Mouse (Mus musculus) stomach, embryonic 15.5 days (tissue): ENCODE data around the gene Selenok. TPM values are rescaled to one million over a fixed set of nuclear protein-coding genes. Genes with fewer than 3 reads are reported as not detected.

ENCODE experiments used
- ATAC-seq: fragments of 200-750 bp; cut with Nextera tagmentation; 2 replicates; pipeline ENCODE4 v1.8.0; 2017; ENCODE audit warnings: low read depth, moderate number of reproducible peaks, moderate TSS enrichment; ENCODE audit not compliant: insufficient read depth, low FRiP score
- H3K27ac ChIP-seq: fragments of 300-500 bp; sonication (generic); 2 replicates; pipeline ENCODE4 v1.5.1; 2015; ENCODE audit warnings: mild to moderate bottlenecking, inconsistent platforms
- H3K27me3 ChIP-seq: fragments of 300-500 bp; sonication (generic); replicated peaks from 2 replicates; pipeline ENCODE4 v1.6.1; 2015; ENCODE audit warnings: inconsistent platforms
- H3K36me3 ChIP-seq: fragments of 300-500 bp; sonication (generic); 2 replicates; pipeline ENCODE4 v1.6.1; 2015; ENCODE audit warnings: inconsistent platforms
- H3K4me1 ChIP-seq: fragments of 300-500 bp; sonication (generic); 2 replicates; pipeline ENCODE4 v1.6.1; 2015; ENCODE audit warnings: inconsistent platforms
- H3K4me2 ChIP-seq: fragments of 300-500 bp; sonication (generic); 2 replicates; pipeline ENCODE4 v1.6.1; 2015; ENCODE audit warnings: mild to moderate bottlenecking, inconsistent platforms
- H3K4me3 ChIP-seq: fragments of 300-500 bp; sonication (generic); replicated peaks from 2 replicates; pipeline ENCODE4 v1.5.1; 2015; ENCODE audit warnings: inconsistent platforms
- H3K9ac ChIP-seq: fragments of 300-500 bp; sonication (generic); 2 replicates; pipeline ENCODE4 v1.6.1; 2015; ENCODE audit warnings: inconsistent platforms
- H3K9me3 ChIP-seq: fragments of 300-500 bp; sonication (generic); 2 replicates; pipeline ENCODE4 v1.6.1; 2016; ENCODE audit warnings: inconsistent platforms
- WGBS: fragments of 180-500 bp; shearing (Covaris S2); methylation state at CpG from one replicate; pipeline ENCODE4 v1.1.7; 2015; 5-methylcytosine and 5-hydroxymethylcytosine counted together
- polyA plus RNA-seq: library from polyadenylated mRNA; unstranded; fragments of >200 nt; fragmentation: Nextera tagmentation; extraction: Ambion mirVana; gene quantifications from 2 replicates; pipeline ENCODE4 v1.2.1, GENCODE M21; 2015

Gene Selenok
- polyA plus RNA-seq, result 281 and 325 TPM in 2 replicates

DNA sequence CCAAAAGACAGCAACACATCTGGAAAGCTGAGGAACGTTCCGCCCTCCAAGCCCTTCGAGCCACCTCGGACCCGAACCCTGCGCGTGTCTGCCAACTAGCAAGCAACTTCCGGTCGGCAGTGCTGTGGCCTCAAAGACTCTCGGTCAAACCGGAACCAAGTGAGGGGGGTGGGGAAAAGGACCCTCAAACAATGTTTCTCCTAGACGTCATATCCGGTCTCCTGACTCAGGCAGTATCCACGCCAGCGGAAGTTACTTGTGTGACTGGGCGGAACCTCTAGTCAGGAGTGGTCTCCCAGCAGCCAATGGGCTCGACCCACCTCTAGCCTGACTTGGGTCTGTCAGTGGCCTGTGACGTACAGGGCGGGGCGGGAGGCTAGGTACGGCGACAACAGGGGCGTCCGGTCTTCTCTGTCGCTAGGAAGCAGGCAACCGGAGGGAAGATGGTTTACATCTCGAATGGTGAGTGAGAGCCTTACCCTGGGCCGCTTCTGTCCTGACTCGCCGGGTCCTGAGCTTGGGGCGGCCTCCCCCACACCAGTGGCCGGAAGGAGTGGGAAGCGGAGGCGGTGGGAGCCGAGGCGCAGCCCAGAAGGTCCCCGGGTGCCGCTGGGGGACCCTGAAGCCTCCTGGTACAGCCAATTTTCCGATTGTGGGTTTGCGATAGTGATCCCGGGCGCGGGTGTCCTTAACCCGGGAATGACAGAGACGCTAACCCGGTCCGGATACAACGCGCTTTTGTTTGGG, at the start of gene Selenok:
Selenok (plus strand) TSS at position 234 of the 747 bp plus-strand sequence.
- WGBS, result under 1% methylated on average over 49 of the region's 49 CpGs
- no peaks in the 10 kb centered on the region for H3K27me3 ChIP-seq
- H3K9ac ChIP-seq, result peak within 1 kb of the TSS; percentile 84
- peak within 1 kb of the TSS; percentile 64 for H3K4me2 ChIP-seq
- ATAC-seq, result peak; percentile 100
- peaks cover 26% of the 10 kb centered on the region for H3K36me3 ChIP-seq
- H3K4me1 ChIP-seq, result peaks cover 18% of the 10 kb centered on the region
- peak within 1 kb of the TSS; percentile 82 for H3K27ac ChIP-seq
- H3K9me3 ChIP-seq, result no peaks in the 10 kb centered on the region
- peak within 1 kb of the TSS; percentile 96 for H3K4me3 ChIP-seq

DNA sequence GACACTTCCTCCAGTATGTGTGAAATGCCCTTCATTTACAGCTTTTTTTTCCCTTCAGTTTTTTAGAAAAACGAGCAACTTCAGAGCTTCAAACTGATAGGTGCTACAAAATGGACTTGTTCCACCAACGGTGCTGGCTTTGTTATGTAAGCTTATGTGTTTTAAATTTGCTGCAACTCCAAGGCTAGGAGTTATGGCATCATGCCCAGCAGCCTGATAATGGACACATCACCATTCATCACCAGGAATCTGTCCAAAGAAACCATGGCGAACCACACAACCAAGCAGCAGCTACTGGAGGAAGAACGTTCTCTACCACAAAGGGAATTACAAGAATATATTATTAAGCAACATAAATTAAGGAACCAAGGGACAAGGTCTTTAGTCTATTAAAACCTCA, 39.1 kb upstream of the Selenok start:
- Histone ChIP-seq H3K36me3 (no peaks in the 10 kb centered on the region), H3K4me2 (no peak overlapping the region), H3K4me3 (no peak overlapping the region), H3K27me3 (no peaks in the 10 kb centered on the region), H3K9ac (no peak overlapping the region), H3K9me3 (no peaks in the 10 kb centered on the region), H3K27ac (no peak overlapping the region), H3K4me1 (no peaks in the 10 kb centered on the region)
- ATAC-seq, result no peak
- WGBS, result 62% methylated on average over 4 of the region's 4 CpGs

DNA sequence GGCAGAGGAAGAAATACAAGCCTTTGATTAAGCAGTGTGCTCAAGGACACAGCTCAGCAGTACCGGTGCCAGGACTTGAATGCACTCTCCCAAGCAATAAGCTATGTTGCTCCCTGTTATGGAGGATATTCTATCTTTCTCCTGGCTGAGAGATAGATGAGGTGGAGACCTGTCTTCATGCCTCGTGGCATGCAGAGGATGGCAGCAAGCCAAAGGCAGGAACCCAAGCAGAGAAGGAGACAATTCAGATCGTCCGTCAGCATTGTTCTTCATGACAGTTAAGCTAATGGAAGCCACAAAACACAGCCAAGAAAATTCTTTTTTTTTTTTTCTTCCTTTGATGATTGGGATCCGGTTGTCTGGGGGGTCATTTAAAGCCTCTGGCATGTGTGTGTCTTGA, 32.6 kb upstream of the Selenok start:
- 60% methylated on average over 5 of the region's 5 CpGs for WGBS
- H3K4me1 ChIP-seq, result no peaks in the 10 kb centered on the region
- no peak overlapping the region for H3K4me2 ChIP-seq
- no peak for ATAC-seq
- no peak overlapping the region for H3K4me3 ChIP-seq
- 0 out of 2 replicates have a peak, but pooled peaks cover 6% of the 10 kb centered on the region for H3K27me3 ChIP-seq
- no peaks in the 10 kb centered on the region for H3K9me3 ChIP-seq
- H3K36me3 ChIP-seq, result no peaks in the 10 kb centered on the region
- H3K9ac ChIP-seq, result no peak overlapping the region
- H3K27ac ChIP-seq, result no peak overlapping the region

DNA sequence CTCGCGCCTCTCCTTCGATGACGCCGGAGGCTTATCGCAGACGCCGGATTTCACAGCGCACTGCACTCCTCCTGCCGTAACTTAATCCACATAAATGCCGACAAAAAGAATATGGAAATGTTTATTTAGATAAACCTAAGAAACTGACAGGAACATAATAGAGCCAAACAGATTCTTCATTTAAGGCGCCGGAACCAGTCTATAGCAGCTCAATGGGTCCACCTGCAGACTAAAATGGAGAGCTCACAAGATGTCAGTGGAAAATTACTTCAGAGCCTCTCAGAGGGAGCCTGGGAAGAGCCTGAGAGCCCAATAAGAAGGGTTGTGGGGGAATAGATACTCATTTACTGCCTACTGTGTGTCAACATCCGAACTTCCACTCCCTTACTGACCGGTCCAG, 30.6 kb upstream of the Selenok start:
- Histone ChIP-seq H3K27ac (no peak overlapping the region), H3K9ac (no peak overlapping the region), H3K4me2 (no peak overlapping the region), H3K4me3 (no peak overlapping the region), H3K4me1 (no peaks in the 10 kb centered on the region), H3K27me3 (0 out of 2 replicates have a peak, but pooled peaks cover 16% of the 10 kb centered on the region), H3K36me3 (no peaks in the 10 kb centered on the region), H3K9me3 (no peaks in the 10 kb centered on the region)
- no peak for ATAC-seq
- WGBS, result 76% methylated on average over 15 of the region's 15 CpGs

DNA sequence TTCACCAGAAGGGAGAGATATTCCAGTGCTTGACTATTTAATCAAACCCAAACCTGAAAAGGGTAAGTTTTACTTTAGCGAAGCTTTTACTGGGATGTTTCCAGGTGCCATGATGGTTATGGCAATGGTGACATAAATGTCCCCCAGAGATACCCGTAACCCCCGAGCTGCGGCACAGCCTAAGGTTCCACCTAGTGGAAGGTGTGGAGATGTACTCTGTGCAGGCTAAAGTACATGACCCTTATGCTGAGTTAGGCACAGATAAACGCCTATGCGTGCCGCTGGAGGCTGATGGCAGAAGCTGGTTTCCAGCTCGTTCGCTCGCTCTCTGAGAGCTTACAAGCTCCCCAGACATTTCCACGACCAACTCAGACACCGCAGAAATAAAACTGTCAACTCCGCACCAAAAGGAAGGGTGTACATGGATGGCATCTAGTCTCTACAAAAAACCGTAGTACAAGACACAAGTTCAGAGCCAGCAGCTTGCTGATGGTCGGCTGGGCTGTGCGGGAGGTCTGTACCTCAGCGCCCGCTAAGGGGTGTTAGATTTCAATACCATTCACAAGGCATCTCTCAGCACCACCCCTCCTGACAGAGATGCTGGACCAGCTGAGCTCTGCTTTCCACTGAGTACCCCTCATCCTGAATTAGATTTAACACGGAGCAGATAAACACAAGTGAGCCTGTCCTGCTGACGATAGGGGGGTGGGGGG, 28.4 kb upstream of the Selenok start:
- Histone ChIP-seq H3K4me3 (no peak overlapping the region), H3K27ac (no peak overlapping the region), H3K9ac (no peak overlapping the region), H3K9me3 (no peaks in the 10 kb centered on the region), H3K4me1 (no peaks in the 10 kb centered on the region), H3K27me3 (0 out of 2 replicates have a peak, but pooled peaks cover 16% of the 10 kb centered on the region), H3K4me2 (no peak overlapping the region), H3K36me3 (no peaks in the 10 kb centered on the region)
- WGBS, result 44% methylated on average over 20 of the region's 20 CpGs
- ATAC-seq, result no peak

DNA sequence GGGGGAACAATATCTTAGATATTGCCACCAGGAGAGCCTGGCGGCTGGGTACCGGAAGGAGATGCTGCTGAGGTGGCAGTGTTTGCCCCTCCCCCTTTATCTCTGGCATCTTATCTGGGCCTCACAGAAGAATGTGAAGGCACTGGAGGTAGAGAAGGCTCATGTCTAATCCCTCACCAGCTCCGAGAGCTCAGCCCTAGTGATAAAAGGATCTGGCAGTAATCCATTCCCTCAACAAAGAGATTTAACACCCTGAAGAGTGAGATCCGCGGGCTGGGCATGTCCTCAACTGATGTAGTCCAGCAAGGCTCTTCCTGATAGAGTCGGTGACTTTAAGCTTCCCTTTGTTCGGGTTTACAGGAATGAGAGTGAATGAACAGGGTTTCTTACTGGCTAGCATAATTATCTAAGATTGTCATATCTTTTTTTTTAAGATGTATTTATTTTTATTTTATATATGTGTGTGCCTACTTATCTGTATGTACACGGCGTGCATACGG, 27.7 kb upstream of the Selenok start:
- Histone ChIP-seq H3K4me1 (no peaks in the 10 kb centered on the region), H3K4me2 (no peak overlapping the region), H3K9ac (no peak overlapping the region), H3K4me3 (no peak overlapping the region), H3K9me3 (no peaks in the 10 kb centered on the region), H3K36me3 (no peaks in the 10 kb centered on the region), H3K27me3 (0 out of 2 replicates have a peak, but pooled peaks cover 16% of the 10 kb centered on the region), H3K27ac (no peak overlapping the region)
- ATAC-seq, result no peak
- 21% methylated on average over 10 of the region's 10 CpGs for WGBS

DNA sequence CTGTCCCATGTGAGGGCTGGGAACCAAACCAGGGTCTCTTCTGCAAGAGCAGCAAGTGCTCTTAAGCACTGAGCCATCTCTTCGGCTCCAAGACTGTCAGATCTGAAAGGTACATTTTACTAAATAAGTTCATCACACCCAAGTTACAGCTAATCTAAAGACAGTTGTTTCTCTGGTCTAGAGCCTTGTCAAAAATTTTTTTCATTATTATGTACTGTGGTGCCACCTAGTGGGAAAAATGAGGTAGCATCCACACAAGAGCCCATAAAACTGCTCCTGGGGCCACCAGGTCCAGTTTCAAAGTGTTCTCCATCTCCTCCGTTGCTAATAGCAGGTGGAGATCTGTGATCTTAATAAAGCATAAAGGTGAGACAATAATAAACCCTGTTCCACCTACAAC, 27.2 kb upstream of the Selenok start:
- no peak overlapping the region for H3K27ac ChIP-seq
- no peaks in the 10 kb centered on the region for H3K36me3 ChIP-seq
- no peak overlapping the region for H3K4me2 ChIP-seq
- H3K4me1 ChIP-seq, result no peaks in the 10 kb centered on the region
- no peak for ATAC-seq
- H3K9ac ChIP-seq, result no peak overlapping the region
- WGBS, result 16% methylated on average over 2 of the region's 2 CpGs
- 0 out of 2 replicates have a peak, but pooled peaks cover 16% of the 10 kb centered on the region for H3K27me3 ChIP-seq
- no peaks in the 10 kb centered on the region for H3K9me3 ChIP-seq
- no peak overlapping the region for H3K4me3 ChIP-seq

DNA sequence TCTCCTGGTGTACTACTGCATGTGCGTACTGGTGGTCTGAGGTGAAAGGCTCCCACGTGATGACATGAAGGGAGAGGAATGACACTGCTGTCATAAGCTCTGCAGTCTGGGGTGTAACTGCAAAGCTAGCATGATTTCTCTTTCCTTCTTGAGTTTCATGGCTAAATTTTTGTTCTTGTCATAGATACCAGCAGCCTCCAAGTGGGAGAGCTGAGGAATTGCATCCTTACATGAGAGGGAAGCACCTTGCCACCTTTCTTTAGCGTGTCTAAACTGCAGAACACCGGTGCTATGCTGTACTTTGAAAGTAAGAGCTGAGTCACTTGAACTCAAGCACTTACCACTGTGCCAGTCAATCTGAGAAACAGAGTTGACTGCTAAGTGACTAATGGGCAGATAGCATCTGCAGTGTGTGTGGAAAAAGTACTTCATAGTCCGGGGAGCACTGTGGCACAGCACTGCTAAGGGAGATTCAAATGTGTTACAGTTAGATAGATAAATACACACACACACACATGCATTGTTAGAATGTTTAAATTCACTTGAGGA, 21.3 kb upstream of the Selenok start:
- no peak for ATAC-seq
- WGBS, result 70% methylated on average over 5 of the region's 5 CpGs
- H3K9ac ChIP-seq, result no peak overlapping the region
- H3K4me2 ChIP-seq, result no peak overlapping the region
- H3K4me3 ChIP-seq, result no peak overlapping the region
- H3K27ac ChIP-seq, result no peak overlapping the region
- H3K9me3 ChIP-seq, result no peaks in the 10 kb centered on the region
- 0 out of 2 replicates have a peak, but pooled peaks cover 2% of the 10 kb centered on the region for H3K27me3 ChIP-seq
- no peaks in the 10 kb centered on the region for H3K36me3 ChIP-seq
- H3K4me1 ChIP-seq, result no peaks in the 10 kb centered on the region

DNA sequence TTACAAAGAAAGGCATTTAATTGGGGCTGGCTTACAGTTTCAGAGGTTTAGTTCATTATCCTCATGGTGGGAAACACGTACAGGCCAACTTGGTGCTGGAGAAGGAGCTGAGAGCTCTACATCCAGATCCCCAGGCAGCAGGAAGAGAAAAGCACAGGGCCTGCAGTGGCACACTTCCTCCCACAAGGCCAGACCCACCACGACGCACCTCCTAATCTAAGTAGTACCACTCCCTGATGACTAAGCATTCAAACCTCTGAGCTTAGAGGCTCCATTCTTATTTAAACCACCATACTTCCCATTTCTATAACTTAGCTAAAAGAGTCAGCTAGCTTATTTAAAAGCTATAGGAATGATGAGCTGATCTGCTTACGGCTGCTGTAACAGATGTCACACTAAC, 17.3 kb upstream of the Selenok start:
- 71% methylated on average over 4 of the region's 4 CpGs for WGBS
- ATAC-seq, result no peak
- no peak overlapping the region for H3K4me2 ChIP-seq
- no peaks in the 10 kb centered on the region for H3K9me3 ChIP-seq
- H3K9ac ChIP-seq, result no peak overlapping the region
- no peaks in the 10 kb centered on the region for H3K4me1 ChIP-seq
- H3K4me3 ChIP-seq, result no peak overlapping the region
- H3K27me3 ChIP-seq, result no peaks in the 10 kb centered on the region
- no peak overlapping the region for H3K27ac ChIP-seq
- H3K36me3 ChIP-seq, result no peaks in the 10 kb centered on the region

DNA sequence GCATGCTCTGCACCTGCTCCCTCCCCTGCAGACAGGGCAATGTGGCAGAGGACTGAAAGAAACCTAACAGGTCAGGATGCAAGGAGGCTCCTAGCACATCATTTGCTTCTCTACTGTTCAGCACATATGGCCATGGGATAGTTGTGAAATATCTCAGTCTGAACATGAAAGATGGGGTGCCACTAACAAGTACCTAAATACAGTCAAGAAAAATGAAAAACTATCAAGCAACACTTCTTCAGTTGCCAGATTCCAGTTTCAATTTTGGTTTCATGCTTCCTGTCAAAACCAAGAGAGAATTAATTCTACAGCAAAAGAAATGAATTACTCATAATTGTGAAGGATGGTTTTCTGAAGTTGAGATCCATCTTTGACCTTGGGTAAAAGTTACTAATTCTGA, 10.7 kb upstream of the Selenok start:
- H3K4me1 ChIP-seq, result no peaks in the 10 kb centered on the region
- no peaks in the 10 kb centered on the region for H3K36me3 ChIP-seq

DNA sequence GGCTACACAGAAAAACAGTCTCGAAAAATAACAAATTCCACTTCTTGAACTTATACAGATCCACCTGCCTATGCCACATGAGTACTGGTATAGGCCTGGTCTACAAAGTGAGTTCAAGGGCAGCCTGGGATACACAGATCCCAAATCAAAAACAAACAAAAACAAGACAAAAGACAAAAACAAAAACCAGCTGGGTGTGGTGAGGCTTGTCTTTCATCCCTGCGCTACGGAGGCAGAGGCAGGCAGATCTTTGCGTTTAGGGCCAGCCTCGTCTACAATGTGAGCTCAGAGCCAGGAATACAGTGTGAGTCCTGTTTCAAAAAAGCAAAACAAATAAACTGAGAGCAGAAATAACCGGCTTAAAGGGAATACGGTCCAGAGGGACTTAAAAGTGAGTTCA, 497 bp upstream of the Selenok start:
- Histone ChIP-seq H3K27ac (peak overlapping the region; percentile 17), H3K9ac (no peak overlapping the region; the same call in 1 of the 2 replicates), H3K36me3 (peaks cover 21% of the 10 kb centered on the region), H3K4me1 (peaks cover 18% of the 10 kb centered on the region), H3K9me3 (no peaks in the 10 kb centered on the region), H3K27me3 (no peaks in the 10 kb centered on the region), H3K4me2 (peak overlapping the region; percentile 64), H3K4me3 (peak overlapping the region; percentile 96)
- 59% methylated on average over 7 of the region's 7 CpGs for WGBS
- ATAC-seq, result no peak

More for the DNA sequence above, 10.7 kb upstream of the Selenok start:
- no peaks in the 10 kb centered on the region for H3K27me3 ChIP-seq
- no peak overlapping the region for H3K4me2 ChIP-seq
- ATAC-seq, result no peak
- H3K9me3 ChIP-seq, result no peaks in the 10 kb centered on the region
- no peak overlapping the region for H3K4me3 ChIP-seq
- H3K9ac ChIP-seq, result no peak overlapping the region
- no peak overlapping the region for H3K27ac ChIP-seq

DNA sequence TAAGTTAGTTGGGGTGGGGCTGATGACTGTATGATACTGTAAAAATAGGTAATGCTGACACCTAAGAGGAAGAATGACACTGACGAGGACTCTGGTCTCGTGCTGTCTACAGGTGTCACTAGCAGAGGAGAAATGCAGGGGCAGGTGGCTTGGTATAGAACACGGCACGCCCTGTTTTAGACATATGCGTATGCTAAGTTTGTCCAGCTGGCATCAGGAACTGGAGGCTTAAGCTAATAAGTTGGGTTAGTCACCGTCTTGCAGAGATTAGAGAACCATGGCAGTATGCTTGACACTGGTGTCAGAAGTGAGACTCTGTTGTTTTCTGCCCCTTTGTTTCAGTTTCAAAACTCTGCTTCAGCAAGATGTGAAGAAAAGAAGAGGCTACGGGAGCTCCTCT, 3.3 kb downstream of the Selenok start:
- no peaks in the 10 kb centered on the region for H3K27me3 ChIP-seq
- H3K9ac ChIP-seq, result no peak overlapping the region
- WGBS, result 87% methylated on average over 7 of the region's 7 CpGs
- no peak overlapping the region for H3K4me2 ChIP-seq
- H3K4me1 ChIP-seq, result peaks cover 18% of the 10 kb centered on the region
- peaks cover 36% of the 10 kb centered on the region for H3K36me3 ChIP-seq
- no peak overlapping the region for H3K4me3 ChIP-seq
- H3K9me3 ChIP-seq, result no peaks in the 10 kb centered on the region
- H3K27ac ChIP-seq, result no peak overlapping the region
- no peak for ATAC-seq
